Mouse (Mus musculus): ENCODE measurements at regions not wholly inside any gene's neighbourhood (a gene's known extent, or its start where the extent isn't known, plus 50 kb on each side); places are given as distances from the start of the nearest gene placed in this dataset.
"Not testable (repeated sequence)": the region's sequence is repeated elsewhere in the genome, so short reads cannot be mapped to it uniquely, and the experiment has no call there.

DNA sequence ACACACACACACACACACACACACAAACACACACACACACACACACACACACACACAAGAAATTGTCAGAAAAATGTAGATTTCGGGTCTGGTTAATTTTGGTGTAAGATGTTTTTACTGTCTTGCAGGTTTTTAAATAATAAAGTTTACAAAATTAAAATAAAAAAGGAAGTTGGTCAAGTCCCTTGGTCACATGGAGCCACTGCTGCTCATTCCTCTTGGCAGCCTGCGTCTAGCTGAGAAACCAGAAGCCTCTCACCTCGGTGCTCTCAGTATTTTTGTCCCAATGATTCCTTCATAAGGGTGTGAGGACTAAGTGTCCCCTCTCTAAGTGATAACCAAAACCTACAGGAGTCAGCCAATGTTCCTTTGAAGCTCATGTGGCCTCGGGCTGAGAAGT is 76.8 kb upstream of the Smg1 start:
- no peak for ATAC-seq (ENCODE audit: low FRiP score, low TSS enrichment)

DNA sequence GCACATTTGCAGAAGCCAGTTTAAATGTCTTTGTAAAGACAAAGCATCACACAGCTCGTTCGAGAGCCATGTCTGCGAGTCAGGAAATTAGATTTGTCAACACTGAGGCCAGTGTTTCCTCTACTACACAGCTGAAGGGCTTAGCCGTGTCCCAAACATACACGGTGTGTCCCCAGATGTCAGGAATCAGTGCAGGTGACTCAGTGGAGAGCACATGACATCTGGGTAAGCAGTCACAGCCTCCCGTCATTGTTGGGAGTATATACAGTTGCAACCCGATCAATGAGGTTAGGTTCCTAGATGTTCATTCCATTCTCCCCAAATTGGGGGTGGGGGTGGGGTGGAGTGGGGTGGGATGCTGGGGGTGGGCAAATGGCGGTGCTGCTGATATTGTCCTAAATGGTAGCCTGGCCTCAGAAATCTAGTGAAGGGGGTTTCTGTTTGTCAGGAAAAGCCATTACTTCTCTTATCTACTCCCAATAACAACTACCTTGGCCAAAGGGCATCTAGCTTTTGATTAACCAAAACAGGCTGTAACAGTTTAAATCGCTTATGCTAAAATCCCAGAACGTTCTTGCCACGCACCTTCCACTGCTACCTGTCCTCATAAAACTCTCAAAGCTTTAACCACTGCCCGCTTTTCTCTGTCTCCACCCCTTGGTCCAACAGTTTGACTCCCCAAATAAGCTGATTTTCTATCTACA is 75.1 kb upstream of the Smg1 start:
- 61% methylated on average over 12 of the region's 12 CpGs for WGBS
- Histone ChIP-seq H3K27me3 (ENCODE audit: control insufficient read depth, insufficient read depth, low read length) (no peaks in the 10 kb centered on the region), H3K4me1 (ENCODE audit: control insufficient read depth, insufficient read depth, low read length) (no peaks in the 10 kb centered on the region), H3K27ac (ENCODE audit: low read depth, low read length) (peak overlapping the region; percentile 37; the same call in 1 of the 2 replicates), H3K9me3 (ENCODE audit: control insufficient read depth, low read length) (no peaks in the 10 kb centered on the region), H3K4me3 (ENCODE audit: low read length) (no peak overlapping the region), H3K4me2 (replicated peaks; ENCODE audit: low read depth, low read length) (no peak overlapping the region), H3K9ac (ENCODE audit: low read depth, low read length) (no peak overlapping the region), H3K36me3 (ENCODE audit: control insufficient read depth, insufficient read depth, low read length) (no peaks in the 10 kb centered on the region)
- ATAC-seq (ENCODE audit: low FRiP score, low TSS enrichment): no peak

More for the DNA sequence above, 76.8 kb upstream of the Smg1 start:
- no peak overlapping the region for H3K4me3 ChIP-seq (ENCODE audit: low read length)
- no peak overlapping the region for H3K9ac ChIP-seq (ENCODE audit: low read depth, low read length)
- no peaks in the 10 kb centered on the region for H3K27me3 ChIP-seq (ENCODE audit: control insufficient read depth, insufficient read depth, low read length)
- no peaks in the 10 kb centered on the region for H3K9me3 ChIP-seq (ENCODE audit: control insufficient read depth, low read length)
- H3K27ac ChIP-seq (ENCODE audit: low read depth, low read length): no peak overlapping the region
- no peak overlapping the region for H3K4me2 ChIP-seq (replicated peaks; ENCODE audit: low read depth, low read length)
- 89% methylated on average over 4 of the region's 4 CpGs for WGBS
- no peaks in the 10 kb centered on the region for H3K36me3 ChIP-seq (ENCODE audit: control insufficient read depth, insufficient read depth, low read length)
- no peaks in the 10 kb centered on the region for H3K4me1 ChIP-seq (ENCODE audit: control insufficient read depth, insufficient read depth, low read length)

DNA sequence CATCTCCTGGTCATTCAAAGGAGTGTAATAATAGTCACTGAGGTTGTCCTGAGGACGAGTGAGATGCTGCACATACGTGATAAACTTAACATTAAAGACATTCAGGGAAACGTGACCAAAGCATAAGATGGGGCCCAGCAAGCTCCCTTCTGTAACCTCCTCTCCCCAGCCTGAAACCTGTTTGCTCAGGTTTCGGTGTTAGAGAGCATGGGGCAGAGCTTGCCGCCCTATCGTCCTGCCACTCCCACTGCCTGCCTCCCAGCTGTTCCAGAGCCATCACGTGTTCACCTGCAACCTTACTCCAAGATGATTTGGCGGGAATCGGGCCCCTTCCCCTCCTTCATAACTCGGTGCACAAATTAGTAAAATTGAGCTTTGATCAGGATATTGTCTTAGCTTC is 71.4 kb upstream of the Smg1 start:
- H3K9ac ChIP-seq (ENCODE audit: low read depth, low read length); H3K9me3 ChIP-seq (ENCODE audit: control insufficient read depth, low read length); H3K36me3 ChIP-seq (ENCODE audit: control insufficient read depth, insufficient read depth, low read length); H3K27me3 ChIP-seq (ENCODE audit: control insufficient read depth, insufficient read depth, low read length); H3K4me1 ChIP-seq (ENCODE audit: control insufficient read depth, insufficient read depth, low read length); H3K4me2 ChIP-seq (replicated peaks; ENCODE audit: low read depth, low read length); H3K27ac ChIP-seq (ENCODE audit: low read depth, low read length); H3K4me3 ChIP-seq (ENCODE audit: low read length); ATAC-seq (ENCODE audit: low FRiP score, low TSS enrichment): not testable (repeated sequence)
- 50% methylated on average over 10 of the region's 10 CpGs for WGBS

DNA sequence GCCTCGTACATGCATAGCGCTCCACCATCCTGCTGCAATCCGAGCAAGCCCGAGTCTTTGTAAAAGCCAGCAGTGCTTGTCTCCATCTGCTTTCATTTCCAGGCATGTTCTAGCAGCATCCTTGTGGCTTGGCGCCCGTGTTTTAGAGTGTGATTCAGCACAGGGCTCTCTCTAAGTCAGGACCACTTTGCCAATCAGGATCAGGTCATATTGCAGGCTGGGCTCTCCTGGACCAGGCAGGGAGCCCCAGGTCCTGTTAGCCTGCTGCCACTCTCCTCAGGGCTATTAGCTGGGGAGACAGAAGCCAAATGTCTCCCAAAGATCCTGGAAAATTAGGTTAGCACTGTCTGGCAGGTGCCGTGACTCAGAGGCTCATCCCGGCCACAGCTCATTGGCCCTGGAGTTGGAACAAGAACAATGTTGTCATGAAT is 70.8 kb upstream of the Smg1 start:
- Histone ChIP-seq H3K9me3 (ENCODE audit: control insufficient read depth, low read length) (no peaks in the 10 kb centered on the region), H3K4me1 (ENCODE audit: control insufficient read depth, insufficient read depth, low read length) (no peaks in the 10 kb centered on the region), H3K4me2 (replicated peaks; ENCODE audit: low read depth, low read length) (no peak overlapping the region), H3K27ac (ENCODE audit: low read depth, low read length) (no peak overlapping the region), H3K27me3 (ENCODE audit: control insufficient read depth, insufficient read depth, low read length) (no peaks in the 10 kb centered on the region), H3K9ac (ENCODE audit: low read depth, low read length) (no peak overlapping the region), H3K4me3 (ENCODE audit: low read length) (no peak overlapping the region), H3K36me3 (ENCODE audit: control insufficient read depth, insufficient read depth, low read length) (no peaks in the 10 kb centered on the region)
- WGBS: 79% methylated on average over 8 of the region's 8 CpGs
- ATAC-seq (ENCODE audit: low FRiP score, low TSS enrichment): no peak; the same call in 1 of the 2 replicates

DNA sequence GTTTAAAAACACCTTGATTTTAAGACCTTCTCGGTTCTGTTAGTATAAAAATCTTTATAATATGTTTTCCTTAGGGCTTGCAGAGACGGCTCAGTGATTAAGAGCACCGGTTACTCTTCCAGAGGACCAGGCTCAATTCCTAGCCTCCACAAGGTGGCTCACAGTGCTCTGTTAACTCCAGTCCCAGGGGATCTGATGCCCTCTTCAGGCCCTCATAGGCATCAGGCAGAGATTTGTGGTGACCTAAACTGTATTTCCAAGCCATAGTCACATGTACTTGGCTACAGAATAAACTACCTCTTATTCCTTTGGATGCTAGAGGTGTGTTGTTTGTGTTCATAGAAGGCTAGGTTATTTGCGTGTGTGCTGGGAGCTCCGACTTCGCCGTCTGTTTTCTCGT is 70.3 kb upstream of the Smg1 start:
- WGBS: 66% methylated on average over 8 of the region's 8 CpGs
- H3K36me3 ChIP-seq (ENCODE audit: control insufficient read depth, insufficient read depth, low read length): no peaks in the 10 kb centered on the region
- no peak overlapping the region for H3K9ac ChIP-seq (ENCODE audit: low read depth, low read length)
- no peaks in the 10 kb centered on the region for H3K27me3 ChIP-seq (ENCODE audit: control insufficient read depth, insufficient read depth, low read length)
- ATAC-seq (ENCODE audit: low FRiP score, low TSS enrichment): peak; percentile 32; the same call in 1 of the 2 replicates
- H3K4me1 ChIP-seq (ENCODE audit: control insufficient read depth, insufficient read depth, low read length): no peaks in the 10 kb centered on the region
- H3K9me3 ChIP-seq (ENCODE audit: control insufficient read depth, low read length): no peaks in the 10 kb centered on the region
- no peak overlapping the region for H3K27ac ChIP-seq (ENCODE audit: low read depth, low read length)
- H3K4me2 ChIP-seq (replicated peaks; ENCODE audit: low read depth, low read length): no peak overlapping the region
- H3K4me3 ChIP-seq (ENCODE audit: low read length): no peak overlapping the region

DNA sequence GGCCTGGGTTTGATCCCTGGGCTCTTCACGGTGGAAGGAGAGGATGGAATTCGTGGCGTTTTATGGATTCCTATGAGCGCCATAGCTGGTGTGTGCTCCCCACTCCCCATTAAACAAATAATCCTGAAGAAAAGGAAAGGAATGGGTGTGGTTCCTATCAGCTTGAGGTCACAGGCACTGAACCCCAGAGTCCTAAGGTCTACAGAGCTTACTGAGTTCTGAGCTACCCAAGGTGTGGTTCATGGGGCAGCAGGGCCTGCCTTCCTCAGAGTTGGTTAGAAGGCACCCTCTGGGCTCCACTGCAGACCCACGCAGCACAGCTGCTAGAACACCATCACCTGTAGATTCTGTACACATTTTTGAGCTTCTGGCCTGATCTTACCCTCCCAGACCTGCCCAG is 66.3 kb upstream of the Smg1 start:
- H3K27me3 ChIP-seq (ENCODE audit: control insufficient read depth, insufficient read depth, low read length): no peaks in the 10 kb centered on the region
- WGBS: 74% methylated on average over 5 of the region's 5 CpGs
- H3K4me3 ChIP-seq (ENCODE audit: low read length): no peak overlapping the region
- no peak overlapping the region for H3K9ac ChIP-seq (ENCODE audit: low read depth, low read length)
- no peak overlapping the region for H3K4me2 ChIP-seq (replicated peaks; ENCODE audit: low read depth, low read length)
- no peaks in the 10 kb centered on the region for H3K9me3 ChIP-seq (ENCODE audit: control insufficient read depth, low read length)
- no peak for ATAC-seq (ENCODE audit: low FRiP score, low TSS enrichment)
- H3K4me1 ChIP-seq (ENCODE audit: control insufficient read depth, insufficient read depth, low read length): no peaks in the 10 kb centered on the region
- no peaks in the 10 kb centered on the region for H3K36me3 ChIP-seq (ENCODE audit: control insufficient read depth, insufficient read depth, low read length)
- H3K27ac ChIP-seq (ENCODE audit: low read depth, low read length): no peak overlapping the region

DNA sequence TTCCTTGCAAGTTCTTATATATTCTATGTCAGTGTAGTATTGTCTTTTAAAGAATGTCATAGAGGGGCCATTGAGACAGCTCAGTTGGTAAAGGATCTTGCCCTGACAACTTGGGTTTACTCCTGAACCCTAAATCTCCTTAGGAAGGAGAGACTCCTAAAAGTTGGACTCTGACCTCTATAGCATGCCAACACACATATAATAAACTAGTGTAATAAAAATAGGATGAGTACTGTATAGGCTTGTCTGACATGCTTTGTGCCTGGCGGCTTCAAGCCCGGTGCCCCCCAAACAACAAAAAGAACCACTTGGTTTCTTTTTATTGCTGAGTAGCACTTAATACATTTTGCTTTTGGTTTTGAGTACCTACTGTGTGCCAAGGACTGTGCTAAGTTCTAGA is 65.4 kb upstream of the Smg1 start:
- H3K4me1 ChIP-seq (ENCODE audit: control insufficient read depth, insufficient read depth, low read length): no peaks in the 10 kb centered on the region
- H3K4me3 ChIP-seq (ENCODE audit: low read length): no peak overlapping the region
- H3K4me2 ChIP-seq (replicated peaks; ENCODE audit: low read depth, low read length): no peak overlapping the region
- no peak overlapping the region for H3K9ac ChIP-seq (ENCODE audit: low read depth, low read length)
- ATAC-seq (ENCODE audit: low FRiP score, low TSS enrichment): no peak
- H3K27me3 ChIP-seq (ENCODE audit: control insufficient read depth, insufficient read depth, low read length): no peaks in the 10 kb centered on the region
- H3K36me3 ChIP-seq (ENCODE audit: control insufficient read depth, insufficient read depth, low read length): no peaks in the 10 kb centered on the region
- H3K27ac ChIP-seq (ENCODE audit: low read depth, low read length): no peak overlapping the region
- 89% methylated on average over 2 of the region's 2 CpGs for WGBS
- no peaks in the 10 kb centered on the region for H3K9me3 ChIP-seq (ENCODE audit: control insufficient read depth, low read length)

DNA sequence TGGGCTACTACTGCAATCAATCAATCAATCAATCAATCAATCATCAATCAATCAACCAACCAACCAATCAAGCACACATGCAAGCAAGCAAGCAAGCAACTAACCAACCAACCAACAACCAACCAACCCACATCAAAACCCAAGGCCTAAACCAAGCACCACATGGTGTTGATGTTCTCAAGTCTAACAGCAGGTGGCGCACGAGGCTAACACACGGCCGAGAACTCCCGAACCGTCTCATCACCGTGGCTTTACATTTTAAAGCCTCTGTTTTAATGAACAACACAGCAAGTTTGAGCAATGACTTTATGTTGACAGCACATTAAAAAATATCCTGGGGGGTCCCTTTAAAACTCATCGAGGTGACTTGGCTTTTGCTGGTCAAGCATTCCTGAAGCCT is 61.3 kb upstream of the Smg1 start:
- H3K27me3 ChIP-seq (ENCODE audit: control insufficient read depth, insufficient read depth, low read length): no peaks in the 10 kb centered on the region
- no peaks in the 10 kb centered on the region for H3K9me3 ChIP-seq (ENCODE audit: control insufficient read depth, low read length)
- under 1% methylated on average over 8 of the region's 8 CpGs for WGBS
- no peaks in the 10 kb centered on the region for H3K4me1 ChIP-seq (ENCODE audit: control insufficient read depth, insufficient read depth, low read length)
- no peak overlapping the region for H3K4me3 ChIP-seq (ENCODE audit: low read length)
- no peaks in the 10 kb centered on the region for H3K36me3 ChIP-seq (ENCODE audit: control insufficient read depth, insufficient read depth, low read length)
- ATAC-seq (ENCODE audit: low FRiP score, low TSS enrichment): peak; percentile 56; the same call in 1 of the 2 replicates
- no peak overlapping the region for H3K4me2 ChIP-seq (replicated peaks; ENCODE audit: low read depth, low read length)
- no peak overlapping the region for H3K27ac ChIP-seq (ENCODE audit: low read depth, low read length)
- no peak overlapping the region for H3K9ac ChIP-seq (ENCODE audit: low read depth, low read length)

DNA sequence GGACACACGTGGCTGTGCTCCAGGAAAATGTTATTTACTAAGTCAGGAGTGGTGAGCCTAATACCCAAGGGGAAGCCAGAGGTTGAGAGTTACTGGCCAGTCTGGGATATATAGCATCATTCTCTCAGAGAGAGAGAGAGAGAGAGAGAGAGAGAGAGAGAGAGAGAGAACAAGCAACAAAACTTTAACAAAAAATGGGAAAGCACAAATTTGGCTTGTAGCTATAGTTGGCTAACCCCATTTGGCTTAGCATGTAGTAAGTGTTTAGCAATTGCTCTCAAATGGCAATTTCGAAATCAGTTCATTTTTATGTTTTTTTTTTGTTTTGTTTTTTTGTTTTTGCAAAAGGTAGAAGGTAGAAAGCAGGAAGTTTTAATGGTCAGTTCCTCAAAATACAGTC is 60.9 kb upstream of the Smg1 start:
- H3K9me3 ChIP-seq (ENCODE audit: control insufficient read depth, low read length): no peaks in the 10 kb centered on the region
- no peak for ATAC-seq (ENCODE audit: low FRiP score, low TSS enrichment)
- no peaks in the 10 kb centered on the region for H3K36me3 ChIP-seq (ENCODE audit: control insufficient read depth, insufficient read depth, low read length)
- 71% methylated on average over 2 of the region's 2 CpGs for WGBS
- H3K4me2 ChIP-seq (replicated peaks; ENCODE audit: low read depth, low read length): no peak overlapping the region
- no peak overlapping the region for H3K4me3 ChIP-seq (ENCODE audit: low read length)
- H3K27me3 ChIP-seq (ENCODE audit: control insufficient read depth, insufficient read depth, low read length): no peaks in the 10 kb centered on the region
- H3K4me1 ChIP-seq (ENCODE audit: control insufficient read depth, insufficient read depth, low read length): no peaks in the 10 kb centered on the region
- no peak overlapping the region for H3K27ac ChIP-seq (ENCODE audit: low read depth, low read length)
- no peak overlapping the region for H3K9ac ChIP-seq (ENCODE audit: low read depth, low read length)
